Mouse (Mus musculus) embryonic facial prominence, embryonic 11.5 days (tissue): ENCODE data around the gene Gcgr. TPM values are rescaled to one million over a fixed set of nuclear protein-coding genes. Genes with fewer than 3 reads are reported as not detected.
"Not testable (repeated sequence)": the region's sequence is repeated elsewhere in the genome, so short reads cannot be mapped to it uniquely, and the experiment has no call there.

Source experiments
- ATAC-seq: fragments of 200-750 bp; cut with Nextera tagmentation; replicated peaks from 2 replicates; pipeline ENCODE4 v1.8.0; 2017; ENCODE audit warnings: low read depth; ENCODE audit not compliant: insufficient number of reproducible peaks, low FRiP score, low TSS enrichment
- DNase-seq: peaks from one replicate; pipeline ENCODE4 v3.0.0-alpha.2; 2015; ENCODE audit warnings: low spot score
- H3K27ac ChIP-seq: fragments of 300-500 bp; sonication (generic); replicated peaks from 2 replicates; pipeline ENCODE4 v1.5.1; 2014; ENCODE audit warnings: mild to moderate bottlenecking, low read depth, low read length, control low read depth
- H3K27me3 ChIP-seq: fragments of 300-500 bp; sonication (generic); 2 replicates; pipeline ENCODE4 v1.6.1; 2014; ENCODE audit warnings: mild to moderate bottlenecking, low read length, moderate library complexity, mixed read lengths; ENCODE audit not compliant: control insufficient read depth, insufficient read depth
- H3K36me3 ChIP-seq: fragments of 300-500 bp; sonication (generic); replicated peaks from 2 replicates; pipeline ENCODE4 v1.6.1; 2014; ENCODE audit warnings: low read depth, mild to moderate bottlenecking, low read length, moderate library complexity, mixed read lengths; ENCODE audit not compliant: control insufficient read depth, insufficient read depth
- H3K4me1 ChIP-seq: fragments of 300-500 bp; sonication (generic); 2 replicates; pipeline ENCODE4 v1.6.1; 2014; ENCODE audit warnings: low read length, mixed read lengths; ENCODE audit not compliant: control insufficient read depth, insufficient read depth
- H3K4me2 ChIP-seq: fragments of 300-500 bp; sonication (generic); 2 replicates; pipeline ENCODE4 v1.6.1; 2014; ENCODE audit warnings: low read depth, mild to moderate bottlenecking, control low read depth, low read length, moderate library complexity
- H3K4me3 ChIP-seq: fragments of 300-500 bp; sonication (generic); 2 replicates; pipeline ENCODE4 v1.5.1; 2014; ENCODE audit warnings: low read depth, low read length, control low read depth
- H3K9ac ChIP-seq: fragments of 300-500 bp; sonication (generic); replicated peaks from 2 replicates; pipeline ENCODE4 v1.6.1; 2014; ENCODE audit warnings: mild to moderate bottlenecking, control low read depth, low read length
- H3K9me3 ChIP-seq: fragments of 300-500 bp; sonication (generic); replicated peaks from 2 replicates; pipeline ENCODE4 v1.6.1; 2016; ENCODE audit warnings: mild to moderate bottlenecking, low read length, inconsistent platforms, mixed read lengths; ENCODE audit not compliant: control insufficient read depth
- WGBS: fragments of 180-500 bp; shearing (Covaris S2); extraction: QIAGEN DNeasy Blood & Tissue Kit; methylation state at CpG from one replicate; pipeline ENCODE4 v1.1.7; 2014; 5-methylcytosine and 5-hydroxymethylcytosine counted together
- polyA plus RNA-seq: library from polyadenylated mRNA; unstranded; fragments of >200 nt; fragmentation: Nextera tagmentation; extraction: Ambion mirVana; gene quantifications from 2 replicates; pipeline ENCODE4 v1.2.1, GENCODE M21; 2014

Gene Gcgr
- polyA plus RNA-seq, 1 experiment from 2014 or later: 0.43 TPM

GRCm38 (mm10) chr11:120550810-120551440, 20.4 kb downstream of the Gcgr start, which contains the start of gene Ppp1r27:
TSS of gene Ppp1r27 (minus strand) at chr11:120551132.
- Histone ChIP-seq H3K4me3 (peak within 1 kb of the TSS; percentile 98), H3K27me3 (no peaks in the 10 kb centered on the region), H3K27ac (peak within 1 kb of the TSS; percentile 83; the same call in 1 of the 2 replicates), H3K36me3 (no peaks in the 10 kb centered on the region), H3K9me3 (no peaks in the 10 kb centered on the region), H3K4me1 (peaks cover 4% of the 10 kb centered on the region), H3K9ac (peak within 1 kb of the TSS; percentile 96), H3K4me2 (peak within 1 kb of the TSS; percentile 87)
- DNase-seq: no peak
- ATAC-seq: no peak
- WGBS: 93% methylated on average over 28 of the region's 28 CpGs

DNA sequence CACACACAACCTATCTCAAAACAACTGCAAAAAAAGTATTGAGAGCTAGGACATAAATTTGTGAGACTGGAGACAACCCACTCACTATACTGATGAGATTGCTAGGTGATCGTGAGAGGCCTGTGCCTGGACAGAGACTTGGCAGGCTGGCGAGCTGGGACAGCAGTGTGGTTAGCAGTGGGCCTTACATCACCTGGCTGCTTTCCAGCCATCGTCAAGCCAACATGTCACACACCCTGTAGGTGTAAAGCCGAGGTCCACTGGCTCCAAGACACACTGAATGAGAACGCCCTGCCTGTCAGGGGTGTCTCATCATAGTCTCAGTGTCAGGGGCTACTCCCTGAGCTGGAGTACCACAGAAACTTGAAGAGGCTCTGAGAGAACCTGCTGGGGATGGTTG, 22.2 kb downstream of the Gcgr start:
- Histone ChIP-seq H3K4me2 (no peak overlapping the region), H3K9ac (no peak overlapping the region), H3K36me3 (no peaks in the 10 kb centered on the region), H3K4me1 (peaks cover 4% of the 10 kb centered on the region), H3K4me3 (no peak overlapping the region), H3K27ac (no peak overlapping the region), H3K27me3 (no peaks in the 10 kb centered on the region), H3K9me3 (no peaks in the 10 kb centered on the region)
- DNase-seq (no peak), ATAC-seq (no peak)
- 81% methylated on average over 5 of the region's 5 CpGs for WGBS

- Histone ChIP-seq H3K9ac (no peak overlapping the region), H3K36me3 (no peaks in the 10 kb centered on the region; the same call in 1 of the 2 replicates), H3K27me3 (no peaks in the 10 kb centered on the region), H3K9me3 (no peaks in the 10 kb centered on the region), H3K4me1 (peaks cover 2% of the 10 kb centered on the region; the same call in 1 of the 2 replicates), H3K4me2 (no peak overlapping the region), H3K4me3 (no peak overlapping the region), H3K27ac (no peak overlapping the region)
- DNase-seq: no peak
- WGBS: 76% methylated on average over 7 of the region's 7 CpGs
- ATAC-seq: no peak
Observed at GRCm38 (mm10) chr11:120554834-120555233, 24.3 kb downstream of the Gcgr start.

- H3K4me1 ChIP-seq: no peaks in the 10 kb centered on the region
- H3K4me2 ChIP-seq: no peak overlapping the region
- H3K4me3 ChIP-seq: no peak overlapping the region
- DNase-seq (no peak), ATAC-seq (no peak)
- peaks cover 4% of the 10 kb centered on the region for H3K36me3 ChIP-seq
- H3K27me3 ChIP-seq: no peaks in the 10 kb centered on the region
- 78% methylated on average over 2 of the region's 2 CpGs for WGBS
- no peak overlapping the region for H3K9ac ChIP-seq
- H3K27ac ChIP-seq: no peak overlapping the region
- no peaks in the 10 kb centered on the region for H3K9me3 ChIP-seq
Observed at GRCm38 (mm10) chr11:120555260-120555659, 24.8 kb downstream of the Gcgr start.

GRCm38 (mm10) chr11:120558843-120559242, 28.3 kb downstream of the Gcgr start:
- H3K27me3 ChIP-seq, H3K27ac ChIP-seq, ATAC-seq, H3K9me3 ChIP-seq, H3K9ac ChIP-seq, H3K4me3 ChIP-seq, H3K4me1 ChIP-seq, H3K4me2 ChIP-seq, DNase-seq: not testable (repeated sequence)
- peaks cover 27% of the 10 kb centered on the region for H3K36me3 ChIP-seq
- WGBS: 88% methylated on average over 6 of the region's 6 CpGs

- 94% methylated on average over 13 of the region's 13 CpGs for WGBS
- H3K36me3 ChIP-seq: peaks cover 39% of the 10 kb centered on the region
- no peak overlapping the region for H3K9ac ChIP-seq
- no peak overlapping the region for H3K27ac ChIP-seq
- H3K9me3 ChIP-seq: no peaks in the 10 kb centered on the region
- no peaks in the 10 kb centered on the region for H3K4me1 ChIP-seq
- ATAC-seq (no peak), DNase-seq (no peak)
- no peak overlapping the region for H3K4me2 ChIP-seq
- H3K27me3 ChIP-seq: no peaks in the 10 kb centered on the region
- H3K4me3 ChIP-seq: no peak overlapping the region
Observed at GRCm38 (mm10) chr11:120560952-120561728, 30.6 kb downstream of the Gcgr start.

- H3K9ac ChIP-seq: no peak overlapping the region
- H3K9me3 ChIP-seq: no peaks in the 10 kb centered on the region
- no peak overlapping the region for H3K4me2 ChIP-seq
- H3K27me3 ChIP-seq: no peaks in the 10 kb centered on the region
- H3K36me3 ChIP-seq: peaks cover 46% of the 10 kb centered on the region
- ATAC-seq: no peak
- H3K27ac ChIP-seq: no peak overlapping the region
- H3K4me1 ChIP-seq: no peaks in the 10 kb centered on the region
- 94% methylated on average over 13 of the region's 13 CpGs for WGBS
- no peak overlapping the region for H3K4me3 ChIP-seq
- no peak for DNase-seq
Observed at GRCm38 (mm10) chr11:120562949-120563348, 32.5 kb downstream of the Gcgr start.

DNA sequence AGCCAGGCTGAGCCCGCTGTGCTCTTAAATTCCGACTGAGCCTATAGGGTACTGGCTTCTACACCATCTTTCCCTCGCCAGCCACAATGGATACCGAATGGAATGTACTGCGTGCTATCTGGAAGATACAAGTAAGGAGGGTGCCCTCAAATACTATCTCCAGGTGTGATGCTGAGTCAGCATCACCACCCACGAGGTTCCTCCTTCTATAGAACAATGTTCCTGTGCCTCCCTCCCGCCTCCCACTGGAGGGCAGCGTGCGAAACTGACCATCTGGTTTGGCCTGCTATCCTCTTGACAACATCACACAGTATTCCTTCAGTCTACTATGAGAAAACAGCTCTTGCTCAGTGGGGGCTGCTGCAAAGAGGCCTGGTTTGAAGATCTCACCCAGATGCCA, 34.6 kb downstream of the Gcgr start:
- Histone ChIP-seq H3K36me3 (peaks cover 49% of the 10 kb centered on the region), H3K9ac (no peak overlapping the region), H3K27ac (no peak overlapping the region), H3K9me3 (no peaks in the 10 kb centered on the region), H3K27me3 (no peaks in the 10 kb centered on the region), H3K4me3 (no peak overlapping the region), H3K4me1 (no peaks in the 10 kb centered on the region), H3K4me2 (no peak overlapping the region)
- ATAC-seq (no peak), DNase-seq (no peak)
- 89% methylated on average over 9 of the region's 9 CpGs for WGBS
